Mouse (Mus musculus) MEL (cell line): ENCODE measurements around the gene Fut2. TPM values are rescaled to one million over a fixed set of nuclear protein-coding genes. Genes with fewer than 3 reads are reported as not detected.

ENCODE experiments used
- DNase-seq: peaks from one replicate; pipeline ENCODE4 v3.0.0; 2011; ENCODE audit warnings: low read depth, low spot score
- H3K27ac ChIP-seq: 2 replicates; pipeline ENCODE4 v1.5.1; 2012; ENCODE audit warnings: low read depth, mild to moderate bottlenecking, control low read depth, low read length, moderate library complexity; ENCODE audit not compliant: control insufficient read depth
- H3K27me3 ChIP-seq, 2 experiments: fragments of 150-350 bp in 1 of 2; sonication (generic) in 1 of 2; 2 replicates each; pipeline ENCODE4 v1.6.1; 2012; ENCODE audit warnings: low read length in 2 of 2, mild to moderate bottlenecking in 2 of 2, improper control_type of control experiment in 1 of 2, moderate library complexity in 1 of 2; ENCODE audit not compliant: insufficient read depth in 2 of 2, control insufficient read depth in 1 of 2
- H3K36me3 ChIP-seq, 2 experiments: 2 replicates each; pipeline ENCODE4 v1.6.1; 2012 to 2014; ENCODE audit warnings: low read length in 2 of 2, improper control_type of control experiment in 1 of 2, inconsistent platforms in 1 of 2, mild to moderate bottlenecking in 1 of 2; ENCODE audit not compliant: insufficient read depth in 2 of 2, control insufficient read depth in 1 of 2
- H3K4me1 ChIP-seq, 2 experiments: fragments of 150-350 bp in 1 of 2; sonication (generic) in 1 of 2; 2 replicates each; pipeline ENCODE4 v1.6.1; 2012; ENCODE audit warnings: low read length in 2 of 2, improper control_type of control experiment in 1 of 2, mild to moderate bottlenecking in 1 of 2; ENCODE audit not compliant: insufficient read depth in 2 of 2, control insufficient read depth in 1 of 2
- H3K4me3 ChIP-seq, 2 experiments: fragments of 150-350 bp in 1 of 2; sonication (generic) in 1 of 2; 2 replicates each; pipeline ENCODE4 v1.5.1; 2012; ENCODE audit warnings: low read depth in 2 of 2, low read length in 2 of 2, mild to moderate bottlenecking in 2 of 2, moderate library complexity in 2 of 2, control low read depth in 1 of 2, improper control_type of control experiment in 1 of 2; ENCODE audit not compliant: control insufficient read depth in 1 of 2, insufficient read depth in 1 of 2
- H3K79me2 ChIP-seq: 2 replicates; pipeline ENCODE4 v1.6.1; 2012; ENCODE audit warnings: mild to moderate bottlenecking, low read length, moderate library complexity; ENCODE audit not compliant: control insufficient read depth, poor library complexity, insufficient read depth
- H3K9ac ChIP-seq: 2 replicates; pipeline ENCODE4 v1.6.1; 2012; ENCODE audit warnings: low read depth, mild to moderate bottlenecking, control low read depth, low read length, moderate library complexity; ENCODE audit not compliant: control insufficient read depth, poor library complexity, severe bottlenecking
- H3K9me3 ChIP-seq: fragments of 150-350 bp; sonication (generic); replicated peaks from 2 replicates; pipeline ENCODE4 v1.6.1; 2012; ENCODE audit warnings: mild to moderate bottlenecking, low read length, improper control_type of control experiment, moderate library complexity; ENCODE audit not compliant: insufficient read depth
- BHLHE40 ChIP-seq: IDR thresholded peaks from 2 replicates; pipeline ENCODE4 v1.6.1; 2012; ENCODE audit warnings: low read depth, mild to moderate bottlenecking, inconsistent platforms, low read length, improper control_type of control experiment, borderline replicate concordance
- E2F4 ChIP-seq: IDR thresholded peaks from 2 replicates; pipeline ENCODE4 v1.6.1; 2011; ENCODE audit warnings: low read depth, low read length, improper control_type of control experiment, borderline replicate concordance
- ELF1 ChIP-seq: IDR thresholded peaks from 2 replicates; pipeline ENCODE4 v1.6.1; 2014; ENCODE audit warnings: low read depth, mild to moderate bottlenecking, inconsistent platforms, low read length, improper control_type of control experiment, moderate library complexity
- EP300 ChIP-seq, 2 experiments: IDR thresholded peaks; 2 replicates each; pipeline ENCODE4 v1.6.1; 2011; ENCODE audit warnings: improper control_type of control experiment in 2 of 2, low read length in 2 of 2, low read depth in 1 of 2, mild to moderate bottlenecking in 1 of 2
- ETS1 ChIP-seq: IDR thresholded peaks from 2 replicates; pipeline ENCODE4 v1.6.1; 2012; ENCODE audit warnings: low read depth, mild to moderate bottlenecking, inconsistent platforms, low read length, improper control_type of control experiment, moderate library complexity
- HCFC1 ChIP-seq: IDR thresholded peaks from 2 replicates; pipeline ENCODE4 v1.6.1; 2012; ENCODE audit warnings: low read depth, mild to moderate bottlenecking, inconsistent platforms, low read length, improper control_type of control experiment, moderate library complexity
- JUND ChIP-seq: IDR thresholded peaks from 2 replicates; pipeline ENCODE4 v1.6.1; 2011; ENCODE audit warnings: low read depth, mild to moderate bottlenecking, improper control_type of control experiment, low read length
- KAT2A ChIP-seq: conservative IDR thresholded peaks from 2 replicates; pipeline ENCODE4 v1.6.1; 2012; ENCODE audit warnings: low read depth, low read length, improper control_type of control experiment, inconsistent platforms
- MAFK ChIP-seq: IDR thresholded peaks from 2 replicates; pipeline ENCODE4 v1.6.1; 2011; ENCODE audit warnings: low read depth, mild to moderate bottlenecking, low read length, improper control_type of control experiment, borderline replicate concordance
- MAZ ChIP-seq: IDR thresholded peaks from 2 replicates; pipeline ENCODE4 v1.6.1; 2012; ENCODE audit warnings: low read depth, mild to moderate bottlenecking, inconsistent platforms, low read length, improper control_type of control experiment
- MYB ChIP-seq: IDR thresholded peaks from 2 replicates; pipeline ENCODE4 v1.6.1; 2011; ENCODE audit warnings: mild to moderate bottlenecking, low read depth, low read length, improper control_type of control experiment
- NELFE ChIP-seq: IDR thresholded peaks from 2 replicates; pipeline ENCODE4 v1.6.1; 2011; ENCODE audit warnings: low read depth, low read length, improper control_type of control experiment
- POLR2AphosphoS5 ChIP-seq: IDR thresholded peaks from 2 replicates; pipeline ENCODE4 v1.6.1; 2012; ENCODE audit warnings: low read depth, borderline replicate concordance, mild to moderate bottlenecking, inconsistent platforms, low read length, moderate library complexity, mixed read lengths
- RAD21 ChIP-seq: IDR thresholded peaks from 2 replicates; pipeline ENCODE4 v1.6.1; 2011; ENCODE audit warnings: mild to moderate bottlenecking, low read depth, low read length, improper control_type of control experiment
- TAL1 ChIP-seq: IDR thresholded peaks from 2 replicates; pipeline ENCODE4 v1.6.1; 2012; ENCODE audit warnings: mild to moderate bottlenecking, inconsistent platforms, low read length, moderate library complexity, mixed read lengths
- TBP ChIP-seq: IDR thresholded peaks from 2 replicates; pipeline ENCODE4 v1.8.0; 2011; ENCODE audit warnings: low read depth, low read length, improper control_type of control experiment
- ZKSCAN1 ChIP-seq: IDR thresholded peaks from 2 replicates; pipeline ENCODE4 v1.6.1; 2012; ENCODE audit warnings: low read depth, mild to moderate bottlenecking, inconsistent platforms, low read length, improper control_type of control experiment, moderate library complexity
- polyA plus RNA-seq, 2 experiments: library from polyadenylated mRNA; stranded (reverse) in 1 of 2; unstranded in 1 of 2; fragments of >175 nt in 1 of 2; fragments of >200 nt in 1 of 2; gene quantifications; 2 replicates each; pipeline versions ENCODE4 v1.2.1 to v1.2.4; 2012; ENCODE audit warnings: low replicate concordance in 2 of 2, low read depth in 1 of 2; ENCODE audit not compliant: insufficient read length in 2 of 2, insufficient read depth in 1 of 2, missing spikeins in 1 of 2
- total RNA-seq: library from RNA; depleted of rRNA; stranded (reverse); fragments of 300-350 nt; gene quantifications from 2 replicates; pipeline ENCODE4 v1.2.3, GENCODE M21; 2012

The Fut2 gene
- total and polyA plus RNA-seq, 3 experiments, result not detected

GRCm38 (mm10) chr7:45626571-45627076 lies 39.6 kb downstream of the Fut2 start:
- Histone ChIP-seq H3K9me3 (no peaks in the 10 kb centered on the region), H3K4me1 (peaks cover 0 to 13% of the 10 kb centered on the region in 2 experiments; a peak in 1 of 4 replicates), H3K27me3 (no peaks in the 10 kb centered on the region; a peak in 1 of 4 replicates), H3K27ac (no peak overlapping the region), H3K9ac (no peak overlapping the region), H3K4me3 (no peak overlapping the region), H3K36me3 (no peaks in the 10 kb centered on the region), H3K79me2 (peaks cover 2% of the 10 kb centered on the region; the same call in 1 of the 2 replicates)
- no peak for TF ChIP-seq EP300 (IDR thresholded peaks at IDR 0.05; ENCODE audit: low read depth in 1 of 2, low read length in 2 of 2)
- no peak for TF ChIP-seq MAZ
- TF ChIP-seq ELF1, result no peak
- no peak for TF ChIP-seq POLR2AphosphoS5
- TF ChIP-seq HCFC1, result no peak
- TF ChIP-seq NELFE, result no peak
- no peak for TF ChIP-seq MYB
- no peak for TF ChIP-seq TAL1
- no peak for TF ChIP-seq MAFK
- no peak for TF ChIP-seq TBP
- no peak for TF ChIP-seq JUND
- no peak for TF ChIP-seq E2F4
- no peak for TF ChIP-seq ZKSCAN1
- no peak for TF ChIP-seq KAT2A
- no peak for TF ChIP-seq RAD21
- no peak for DNase-seq

GRCm38 (mm10) chr7:45625481-45625880 lies 40.7 kb downstream of the Fut2 start:
- no peaks in the 10 kb centered on the region for H3K9me3 ChIP-seq
- H3K27ac ChIP-seq, result no peak overlapping the region
- peaks cover 2% of the 10 kb centered on the region; the same call in 1 of the 2 replicates for H3K79me2 ChIP-seq
- H3K4me1 ChIP-seq, result peaks cover 0 to 15% of the 10 kb centered on the region in 2 experiments; a peak in 2 of 4 replicates
- no peak for DNase-seq
- H3K9ac ChIP-seq, result no peak overlapping the region
- no peaks in the 10 kb centered on the region; a peak in 1 of 4 replicates for H3K27me3 ChIP-seq
- H3K4me3 ChIP-seq, result no peak overlapping the region
- no peaks in the 10 kb centered on the region for H3K36me3 ChIP-seq
- TF ChIP-seq BHLHE40 (no peak), TAL1 (no peak), ETS1 (no peak)
